In genomic region chr8:105283074-105283473, GRCm38 (mm10) we compare ENCODE assay signal across 8 mouse cellular contexts. TPM values are rescaled to one million over a fixed set of nuclear protein-coding genes. Genes with fewer than 3 reads are reported as not detected.
DNase-seq lines count a peak whose midpoint lies in the region; ATAC-seq lines count a peak whose summit lies in the region.

No protein-coding gene starts in this region.

- H3K9ac ChIP-seq in forebrain, embryonic 12.5 days = no peak overlapping the region
- H3K9ac ChIP-seq in forebrain, embryonic 16.5 days (replicated peaks; ENCODE audit: low read depth, low read length) = no peak overlapping the region
- no peak overlapping the region for H3K9ac ChIP-seq in midbrain, embryonic 13.5 days (replicated peaks)

- H3K4me3 ChIP-seq in forebrain, embryonic 12.5 days (replicated peaks) = no peak overlapping the region
- H3K4me3 ChIP-seq in forebrain, embryonic 10.5 days = no peak overlapping the region; the same call in 1 of the 2 replicates
- H3K4me3 ChIP-seq in forebrain, embryonic 16.5 days (replicated peaks; ENCODE audit: low read length) = no peak overlapping the region
- H3K4me3 ChIP-seq in midbrain, embryonic 13.5 days (replicated peaks) = no peak overlapping the region

- no peak overlapping the region for H3K4me2 ChIP-seq in forebrain, embryonic 12.5 days
- H3K4me2 ChIP-seq in forebrain, embryonic 16.5 days (ENCODE audit: low read length) = no peak overlapping the region
- H3K4me2 ChIP-seq in midbrain, embryonic 13.5 days (replicated peaks) = no peak overlapping the region

- H3K4me1 ChIP-seq in forebrain, embryonic 12.5 days = peaks cover 36% of the 10 kb centered on the region
- peaks cover 19% of the 10 kb centered on the region for H3K4me1 ChIP-seq in forebrain, embryonic 10.5 days
- H3K4me1 ChIP-seq in forebrain, embryonic 16.5 days (replicated peaks; ENCODE audit: control insufficient read depth, insufficient read depth, low read length) = peaks cover 38% of the 10 kb centered on the region
- H3K4me1 ChIP-seq in midbrain, embryonic 13.5 days (replicated peaks) = peaks cover 45% of the 10 kb centered on the region

- H3K27me3 ChIP-seq in forebrain, embryonic 12.5 days = peaks cover 43% of the 10 kb centered on the region
- peaks cover 79% of the 10 kb centered on the region for H3K27me3 ChIP-seq in forebrain, embryonic 10.5 days (ENCODE audit: poor library complexity, severe bottlenecking)
- H3K27me3 ChIP-seq in forebrain, embryonic 16.5 days (replicated peaks; ENCODE audit: control insufficient read depth, insufficient read depth, low read length) = peaks cover 7% of the 10 kb centered on the region
- H3K27me3 ChIP-seq in midbrain, embryonic 13.5 days = peaks cover 37% of the 10 kb centered on the region

- H3K9me3 ChIP-seq in forebrain, embryonic 12.5 days = no peaks in the 10 kb centered on the region
- H3K9me3 ChIP-seq in forebrain, embryonic 10.5 days = no peaks in the 10 kb centered on the region
- H3K9me3 ChIP-seq in forebrain, embryonic 16.5 days (ENCODE audit: control insufficient read depth, low read length) = no peaks in the 10 kb centered on the region
- H3K9me3 ChIP-seq in midbrain, embryonic 13.5 days = no peaks in the 10 kb centered on the region

- WGBS in forebrain, embryonic 12.5 days = 26% methylated on average over 23 of the region's 23 CpGs
- WGBS in forebrain, embryonic 10.5 days = 18% methylated on average over 23 of the region's 23 CpGs
- 19% methylated on average over 23 of the region's 23 CpGs for WGBS in forebrain, embryonic 16.5 days
- WGBS in midbrain, embryonic 13.5 days = 27% methylated on average over 23 of the region's 23 CpGs

- DNase-seq in forebrain, embryonic 10.5 days (ENCODE audit: extremely low spot score, low spot score) = no peak
- peak; percentile 59 for DNase-seq in urinary bladder, postnatal 25 days (ENCODE audit: low spot score)
- no peak for DNase-seq in urinary bladder, adult 2 months (ENCODE audit: low spot score)
- DNase-seq in kidney, postnatal 36 days = peak; percentile 32 to 79
- DNase-seq in adipocyte (ENCODE audit: low spot score) = no peak

- H3K36me3 ChIP-seq in forebrain, embryonic 12.5 days (replicated peaks) = peaks cover 44% of the 10 kb centered on the region
- H3K36me3 ChIP-seq in forebrain, embryonic 10.5 days (replicated peaks) = peaks cover 40% of the 10 kb centered on the region
- peaks cover 10% of the 10 kb centered on the region; the same call in 1 of the 2 replicates for H3K36me3 ChIP-seq in forebrain, embryonic 16.5 days (ENCODE audit: control insufficient read depth, insufficient read depth)
- H3K36me3 ChIP-seq in midbrain, embryonic 13.5 days = peaks cover 64% of the 10 kb centered on the region

- no peak overlapping the region for H3K27ac ChIP-seq in forebrain, embryonic 12.5 days
- H3K27ac ChIP-seq in forebrain, embryonic 10.5 days = no peak overlapping the region
- no peak overlapping the region for H3K27ac ChIP-seq in forebrain, embryonic 16.5 days (ENCODE audit: low read length)
- no peak overlapping the region for H3K27ac ChIP-seq in midbrain, embryonic 13.5 days

- ATAC-seq in forebrain, embryonic 12.5 days (ENCODE audit: low FRiP score) = peak; percentile 10; the same call in 1 of the 2 replicates
- 0 out of 2 replicates have a peak, but pooled peaks have one; percentile 8 for ATAC-seq in forebrain, embryonic 16.5 days
- ATAC-seq in midbrain, embryonic 13.5 days = peak; percentile 49

RNA-seq across cellular contexts. Expression of gene 4931428F04Rik, which starts 6.6 kb away (rescaled TPM):
- polyA plus RNA-seq in forebrain, embryonic 12.5 days (2016; fragmentation: Nextera tagmentation; extraction: Ambion mirVana) = 47.6 and 53.0 TPM in 2 replicates
- 16.5 and 19.8 TPM in 2 replicates for polyA plus RNA-seq in forebrain, embryonic 10.5 days (2016; fragmentation: Nextera tagmentation; extraction: Ambion mirVana)
- 2.7 and 2.9 TPM in 2 replicates for polyA plus RNA-seq in urinary bladder, adult 2 months (2012; rRNA removed)
- polyA plus RNA-seq in forebrain, embryonic 16.5 days (2015; fragmentation: Nextera tagmentation; extraction: Ambion mirVana) = 110 and 125 TPM in 2 replicates
- 106 and 107 TPM in 2 replicates for polyA plus RNA-seq in midbrain, embryonic 13.5 days (2015; fragmentation: Nextera tagmentation; extraction: Ambion mirVana)

RNA-seq across cellular contexts. Expression of gene Nol3, which starts 7.1 kb away (rescaled TPM):
- 3.3 TPM in 2 replicates for polyA plus RNA-seq in forebrain, embryonic 12.5 days (2016; fragmentation: Nextera tagmentation; extraction: Ambion mirVana)
- polyA plus RNA-seq in forebrain, embryonic 10.5 days (2016; fragmentation: Nextera tagmentation; extraction: Ambion mirVana) = 0.57 and 0.99 TPM in 2 replicates
- polyA plus RNA-seq in urinary bladder, adult 2 months (2012; rRNA removed) = 2.8 and 4.0 TPM in 2 replicates
- polyA plus RNA-seq in forebrain, embryonic 16.5 days (2015; fragmentation: Nextera tagmentation; extraction: Ambion mirVana) = 1.5 and 2.8 TPM in 2 replicates
- 3.1 and 4.3 TPM in 2 replicates for polyA plus RNA-seq in midbrain, embryonic 13.5 days (2015; fragmentation: Nextera tagmentation; extraction: Ambion mirVana)

RNA-seq across cellular contexts. Expression of gene Exoc3l, which starts 12.8 kb away (rescaled TPM):
- polyA plus RNA-seq in forebrain, embryonic 12.5 days (2016; fragmentation: Nextera tagmentation; extraction: Ambion mirVana) = 10.4 and 11.2 TPM in 2 replicates
- 11.5 and 11.6 TPM in 2 replicates for polyA plus RNA-seq in forebrain, embryonic 10.5 days (2016; fragmentation: Nextera tagmentation; extraction: Ambion mirVana)
- polyA plus RNA-seq in urinary bladder, adult 2 months (2012; rRNA removed) = 4.3 and 4.5 TPM in 2 replicates
- 12.5 and 12.9 TPM in 2 replicates for polyA plus RNA-seq in forebrain, embryonic 16.5 days (2015; fragmentation: Nextera tagmentation; extraction: Ambion mirVana)
- 10.4 and 11.7 TPM in 2 replicates for polyA plus RNA-seq in midbrain, embryonic 13.5 days (2015; fragmentation: Nextera tagmentation; extraction: Ambion mirVana)

RNA-seq across cellular contexts. Expression of gene Hsf4, which starts 13.5 kb away (rescaled TPM):
- polyA plus RNA-seq in forebrain, embryonic 12.5 days (2016; fragmentation: Nextera tagmentation; extraction: Ambion mirVana) = 0.11 TPM in 1 of 2 replicates, not detected in the other
- polyA plus RNA-seq in forebrain, embryonic 10.5 days (2016; fragmentation: Nextera tagmentation; extraction: Ambion mirVana) = not detected in 2 replicates
- polyA plus RNA-seq in urinary bladder, adult 2 months (2012; rRNA removed) = 4.8 TPM in 2 replicates
- polyA plus RNA-seq in forebrain, embryonic 16.5 days (2015; fragmentation: Nextera tagmentation; extraction: Ambion mirVana) = 0.25 TPM in 1 of 2 replicates, not detected in the other
- 0.17 and 0.38 TPM in 2 replicates for polyA plus RNA-seq in midbrain, embryonic 13.5 days (2015; fragmentation: Nextera tagmentation; extraction: Ambion mirVana)

RNA-seq across cellular contexts. Expression of gene E2f4, which starts 14.4 kb away (rescaled TPM):
- 79.1 and 80.1 TPM in 2 replicates for polyA plus RNA-seq in forebrain, embryonic 12.5 days (2016; fragmentation: Nextera tagmentation; extraction: Ambion mirVana)
- 136 and 144 TPM in 2 replicates for polyA plus RNA-seq in forebrain, embryonic 10.5 days (2016; fragmentation: Nextera tagmentation; extraction: Ambion mirVana)
- 59.3 and 75.5 TPM in 2 replicates for polyA plus RNA-seq in urinary bladder, adult 2 months (2012; rRNA removed)
- 44.9 and 46.8 TPM in 2 replicates for polyA plus RNA-seq in forebrain, embryonic 16.5 days (2015; fragmentation: Nextera tagmentation; extraction: Ambion mirVana)
- 51.1 and 57.5 TPM in 2 replicates for polyA plus RNA-seq in midbrain, embryonic 13.5 days (2015; fragmentation: Nextera tagmentation; extraction: Ambion mirVana)

Comparison
In these comparisons a context has a peak if more than half of its experiments do, and no peak if none do; other contexts are left out.
1. DNase-seq: peak in urinary bladder, postnatal 25 days (single experiment) and kidney, postnatal 36 days (2 of 2); none in forebrain, embryonic 10.5 days (single experiment), urinary bladder, adult 2 months (single experiment) and adipocyte (single experiment).
2. Peak in every context shown above with its lines, with median percentiles within 50 percentile points of each other: ATAC-seq.